25 mouse cellular contexts compared by ENCODE assay signal in genomic region chr3:93504536-93505189, GRCm38 (mm10). TPM values are rescaled to one million over a fixed set of nuclear protein-coding genes. Genes with fewer than 3 reads are reported as not detected.
DNase-seq lines count a peak whose midpoint lies in the region; ATAC-seq and TF ChIP-seq lines count a peak whose summit lies in the region.
"Had no signal": no experiment of that assay in that cellular context is flagged by ENCODE, and none has a peak within 500 bp of the region (broad histone marks: within the 10 kb centered on the region; RNA-seq: fewer than 3 reads in every experiment).

No protein-coding gene starts in this region.

- H3K4me2 ChIP-seq in liver, embryonic 12.5 days, result no peak overlapping the region
- H3K4me2 ChIP-seq: hindbrain, embryonic 12.5 days; intestine, embryonic 15.5 days; liver, embryonic 11.5 days; lung, embryonic 15.5 days; midbrain, embryonic 15.5 days had no signal

- H3K4me3 ChIP-seq in heart, embryonic 10.5 days, result no peak overlapping the region
- H3K4me3 ChIP-seq in liver, embryonic 12.5 days, result no peak overlapping the region
- H3K4me3 ChIP-seq: embryonic facial prominence, embryonic 10.5 days; hindbrain, embryonic 12.5 days; intestine, embryonic 15.5 days; lung, embryonic 15.5 days; midbrain, embryonic 15.5 days had no signal

- no peak for TF ChIP-seq CTCF in brain, embryonic 14.5 days (IDR thresholded peaks at IDR 0.05; ENCODE audit: borderline replicate concordance, extremely low read depth, insufficient read depth, insufficient read length)

- H3K9ac ChIP-seq in liver, embryonic 12.5 days, result no peak overlapping the region
- H3K9ac ChIP-seq: hindbrain, embryonic 12.5 days; intestine, embryonic 15.5 days; lung, embryonic 15.5 days; midbrain, embryonic 15.5 days had no signal

- no peaks in the 10 kb centered on the region for H3K9me3 ChIP-seq in heart, embryonic 10.5 days
- H3K9me3 ChIP-seq in liver, embryonic 12.5 days (replicated peaks), result no peaks in the 10 kb centered on the region
- H3K9me3 ChIP-seq: intestine, embryonic 15.5 days; lung, embryonic 15.5 days had no signal

- no peaks in the 10 kb centered on the region for H3K27me3 ChIP-seq in heart, embryonic 10.5 days (ENCODE audit: insufficient read depth, poor library complexity, severe bottlenecking)
- no peaks in the 10 kb centered on the region for H3K27me3 ChIP-seq in liver, embryonic 12.5 days (replicated peaks)
- H3K27me3 ChIP-seq: hindbrain, embryonic 12.5 days; intestine, embryonic 15.5 days; lung, embryonic 15.5 days; midbrain, embryonic 15.5 days had no signal

- ATAC-seq in liver, embryonic 12.5 days, result no peak
- ATAC-seq: intestine, embryonic 15.5 days; midbrain, embryonic 15.5 days had no signal

- H3K36me3 ChIP-seq in heart, embryonic 10.5 days, result no peaks in the 10 kb centered on the region
- H3K36me3 ChIP-seq in liver, embryonic 12.5 days, result no peaks in the 10 kb centered on the region
- H3K36me3 ChIP-seq: embryonic facial prominence, embryonic 10.5 days; hindbrain, embryonic 12.5 days; intestine, embryonic 15.5 days; lung, embryonic 15.5 days; midbrain, embryonic 15.5 days had no signal

- H3K4me1 ChIP-seq in heart, embryonic 10.5 days, result no peaks in the 10 kb centered on the region
- H3K4me1 ChIP-seq in liver, embryonic 12.5 days, result no peaks in the 10 kb centered on the region
- H3K4me1 ChIP-seq: hindbrain, embryonic 12.5 days; intestine, embryonic 15.5 days; lung, embryonic 15.5 days; midbrain, embryonic 15.5 days had no signal

- WGBS in heart, embryonic 10.5 days, result 79% methylated on average over 7 of the region's 7 CpGs
- 66% methylated on average over 7 of the region's 7 CpGs for WGBS in liver, embryonic 12.5 days (ENCODE audit: insufficient replicate concordance)

- DNase-seq in heart, adult 11 months, result peak; percentile 18
- DNase-seq in heart, embryonic 10.5 days (ENCODE audit: low spot score), result no peak
- peak; percentile 29 to 35 for DNase-seq in right cerebral cortex, postnatal 10 days (ENCODE audit: low spot score in 2 of 2)
- DNase-seq in right cerebral cortex, postnatal 4 days, result no peak
- DNase-seq in brain, embryonic 14.5 days (ENCODE audit: low read depth), result peak; percentile 25
- no peak for DNase-seq in layer of hippocampus, postnatal 14 days (ENCODE audit: low spot score in 2 of 2)
- DNase-seq: adrenal gland, adult 2 months; cerebellum, adult 11 months; cerebellum, postnatal 14 days; gastrocnemius, postnatal 36 days; kidney, adult 9 months; kidney, postnatal 25 days; retina, postnatal 1 day; thymus, postnatal 36 days had no signal

- TF ChIP-seq POLR2A in brain, embryonic 14.5 days (IDR thresholded peaks at IDR 0.05; ENCODE audit: borderline replicate concordance, extremely low read depth, insufficient read depth, insufficient read length, poor library complexity, severe bottlenecking), result no peak

- no peak overlapping the region for H3K27ac ChIP-seq in heart, embryonic 10.5 days
- no peak overlapping the region for H3K27ac ChIP-seq in liver, embryonic 12.5 days
- H3K27ac ChIP-seq: embryonic facial prominence, embryonic 10.5 days; hindbrain, embryonic 12.5 days; intestine, embryonic 15.5 days; lung, embryonic 15.5 days; midbrain, embryonic 15.5 days had no signal

RNA-seq across cellular contexts. Expression of gene S100a11, which starts 15.6 kb away (rescaled TPM):
- polyA plus RNA-seq in heart, embryonic 10.5 days (2016; fragmentation: Nextera tagmentation; extraction: Ambion mirVana), result 430 and 549 TPM in 2 replicates
- polyA plus RNA-seq in brain, embryonic 14.5 days (2012; rRNA removed), result 49.1 and 111 TPM in 2 replicates
- 158 and 165 TPM in 2 replicates for polyA plus RNA-seq in liver, embryonic 12.5 days (2016; fragmentation: Nextera tagmentation; extraction: Ambion mirVana)
- total RNA-seq in layer of hippocampus, postnatal 14 days (2021), result 10 to 100 TPM; 11.8 to 17.4 TPM

RNA-seq across cellular contexts. Expression of gene Tchhl1, which starts 36.1 kb away (rescaled TPM):
- polyA plus RNA-seq in heart, embryonic 10.5 days (2016; fragmentation: Nextera tagmentation; extraction: Ambion mirVana), result not detected in 2 replicates
- not detected in 2 replicates for polyA plus RNA-seq in brain, embryonic 14.5 days (2012; rRNA removed)
- not detected in 2 replicates for polyA plus RNA-seq in liver, embryonic 12.5 days (2016; fragmentation: Nextera tagmentation; extraction: Ambion mirVana)
- total RNA-seq in layer of hippocampus, postnatal 14 days (2021), result not detected
- total RNA-seq: gastrocnemius, postnatal 36 days; left cerebral cortex, adult 8-10 months had no signal
- polyA plus RNA-seq: adrenal gland, adult 2 months; embryonic facial prominence, embryonic 10.5 days; forebrain, embryonic 11.5 days; heart, postnatal 0 days; hindbrain, embryonic 12.5 days; intestine, embryonic 15.5 days; limb, embryonic 11.5 days; liver, embryonic 11.5 days; lung, embryonic 15.5 days; midbrain, embryonic 15.5 days had no signal

RNA-seq across cellular contexts. Expression of gene S100a10, which starts 50.2 kb away (rescaled TPM):
- 192 and 203 TPM in 2 replicates for polyA plus RNA-seq in heart, embryonic 10.5 days (2016; fragmentation: Nextera tagmentation; extraction: Ambion mirVana)
- polyA plus RNA-seq in brain, embryonic 14.5 days (2012; rRNA removed), result 58.6 and 70.5 TPM in 2 replicates
- 87.8 and 91.1 TPM in 2 replicates for polyA plus RNA-seq in liver, embryonic 12.5 days (2016; fragmentation: Nextera tagmentation; extraction: Ambion mirVana)
- total RNA-seq in layer of hippocampus, postnatal 14 days (2021), result 10 to 100 TPM; 31.1 to 34.9 TPM

Comparison
In these comparisons a context has a peak if more than half of its experiments do, and no peak if none do; other contexts are left out.
1. DNase-seq: peak in heart, adult 11 months (single experiment), right cerebral cortex, postnatal 10 days (2 of 2) and brain, embryonic 14.5 days (single experiment); none in heart, embryonic 10.5 days (single experiment), right cerebral cortex, postnatal 4 days (single experiment) and layer of hippocampus, postnatal 14 days (0 of 2).